Comparison of ENCODE assay signal across 20 mouse cellular contexts in genomic region chr5:114583490-114584175, GRCm38 (mm10). TPM values are rescaled to one million over a fixed set of nuclear protein-coding genes. Genes with fewer than 3 reads are reported as not detected.
A peak's percentile ranks its signal among the peaks of the same experiment; 100 is the strongest.
DNase-seq lines count a peak whose midpoint lies in the region; ATAC-seq and TF ChIP-seq lines count a peak whose summit lies in the region.
"Had no signal": no experiment of that assay in that cellular context is flagged by ENCODE, and none has a peak within 500 bp of the region (broad histone marks: within the 10 kb centered on the region; RNA-seq: fewer than 3 reads in every experiment).

No protein-coding gene starts in this region.

- WGBS in forebrain, embryonic 13.5 days = 86% methylated on average over 12 of the region's 12 CpGs
- 80% methylated on average over 12 of the region's 12 CpGs for WGBS in forebrain, embryonic 16.5 days
- WGBS in midbrain, embryonic 12.5 days = 80% methylated on average over 12 of the region's 12 CpGs
- WGBS in midbrain, embryonic 15.5 days = 82% methylated on average over 12 of the region's 12 CpGs
- 75% methylated on average over 12 of the region's 12 CpGs for WGBS in hindbrain, embryonic 13.5 days

- no peak for TF ChIP-seq EP300 in MEL (IDR thresholded peaks at IDR 0.05; ENCODE audit: low read depth in 1 of 2, low read length in 2 of 2)

- peak overlapping the region; percentile 48; the same call in 1 of the 2 replicates for H3K9ac ChIP-seq in forebrain, embryonic 13.5 days
- no peak overlapping the region; the same call in 1 of the 2 replicates for H3K9ac ChIP-seq in forebrain, embryonic 16.5 days (replicated peaks; ENCODE audit: low read depth, low read length)
- H3K9ac ChIP-seq in midbrain, embryonic 12.5 days (replicated peaks) = no peak overlapping the region
- H3K9ac ChIP-seq in midbrain, embryonic 15.5 days = no peak overlapping the region
- H3K9ac ChIP-seq in MEL (ENCODE audit: control insufficient read depth, low read depth, low read length, poor library complexity, severe bottlenecking) = no peak overlapping the region
- peak overlapping the region; percentile 55; the same call in 1 of the 2 replicates for H3K9ac ChIP-seq in hindbrain, embryonic 13.5 days
- H3K9ac ChIP-seq: heart, embryonic 15.5 days; hindbrain, embryonic 15.5 days; liver, postnatal 0 days had no signal

- no peaks in the 10 kb centered on the region for H3K9me3 ChIP-seq in forebrain, embryonic 13.5 days (replicated peaks)
- H3K9me3 ChIP-seq in forebrain, embryonic 16.5 days (ENCODE audit: control insufficient read depth, low read length) = no peaks in the 10 kb centered on the region
- no peaks in the 10 kb centered on the region for H3K9me3 ChIP-seq in midbrain, embryonic 12.5 days
- no peaks in the 10 kb centered on the region for H3K9me3 ChIP-seq in midbrain, embryonic 15.5 days
- H3K9me3 ChIP-seq in MEL (replicated peaks; ENCODE audit: insufficient read depth, low read length) = no peaks in the 10 kb centered on the region
- no peaks in the 10 kb centered on the region for H3K9me3 ChIP-seq in hindbrain, embryonic 13.5 days
- H3K9me3 ChIP-seq: heart, embryonic 15.5 days; hindbrain, embryonic 15.5 days had no signal

- no peaks in the 10 kb centered on the region for H3K79me2 ChIP-seq in MEL (ENCODE audit: control insufficient read depth, insufficient read depth, low read length, poor library complexity)

- no peaks in the 10 kb centered on the region for H3K36me3 ChIP-seq in forebrain, embryonic 13.5 days (ENCODE audit: poor library complexity, severe bottlenecking)
- no peaks in the 10 kb centered on the region for H3K36me3 ChIP-seq in forebrain, embryonic 16.5 days (ENCODE audit: control insufficient read depth, insufficient read depth)
- H3K36me3 ChIP-seq in midbrain, embryonic 12.5 days = no peaks in the 10 kb centered on the region; the same call in 1 of the 2 replicates
- H3K36me3 ChIP-seq in midbrain, embryonic 15.5 days (replicated peaks) = no peaks in the 10 kb centered on the region
- H3K36me3 ChIP-seq in MEL (ENCODE audit: control insufficient read depth in 1 of 2, insufficient read depth in 2 of 2, low read length in 2 of 2) = peaks cover 0 to 2% of the 10 kb centered on the region in 2 experiments; a peak in 2 of 4 replicates
- H3K36me3 ChIP-seq in hindbrain, embryonic 13.5 days = no peaks in the 10 kb centered on the region
- H3K36me3 ChIP-seq: heart, embryonic 15.5 days; hindbrain, embryonic 15.5 days had no signal

- TF ChIP-seq RAD21 in MEL (IDR thresholded peaks at IDR 0.05; ENCODE audit: low read depth, low read length) = no peak

- no peak overlapping the region for H3K4me3 ChIP-seq in forebrain, embryonic 13.5 days
- no peak overlapping the region for H3K4me3 ChIP-seq in forebrain, embryonic 16.5 days (replicated peaks; ENCODE audit: low read length)
- H3K4me3 ChIP-seq in midbrain, embryonic 12.5 days = no peak overlapping the region
- H3K4me3 ChIP-seq in midbrain, embryonic 15.5 days = no peak overlapping the region
- H3K4me3 ChIP-seq in MEL (ENCODE audit: control insufficient read depth in 1 of 2, insufficient read depth in 1 of 2, low read depth in 2 of 2, low read length in 2 of 2) = no peak overlapping the region
- H3K4me3 ChIP-seq in hindbrain, embryonic 13.5 days = no peak overlapping the region
- H3K4me3 ChIP-seq: erythroblast, embryonic 14.5 days; heart, embryonic 15.5 days; hindbrain, embryonic 15.5 days had no signal

- H3K27ac ChIP-seq in forebrain, embryonic 13.5 days = no peak overlapping the region
- H3K27ac ChIP-seq in forebrain, embryonic 16.5 days (ENCODE audit: low read length) = no peak overlapping the region
- H3K27ac ChIP-seq in midbrain, embryonic 12.5 days (replicated peaks) = peak overlapping the region; percentile 77
- no peak overlapping the region for H3K27ac ChIP-seq in midbrain, embryonic 15.5 days
- no peak overlapping the region for H3K27ac ChIP-seq in MEL (ENCODE audit: control insufficient read depth, low read depth, low read length)
- peak overlapping the region; percentile 79 for H3K27ac ChIP-seq in hindbrain, embryonic 13.5 days
- H3K27ac ChIP-seq: heart, embryonic 15.5 days had no signal

- TF ChIP-seq POLR2A in MEL (IDR thresholded peaks at IDR 0.05; ENCODE audit: control insufficient read depth in 1 of 2, insufficient read depth in 1 of 2, low read depth in 1 of 2, low read length in 2 of 2, poor library complexity in 1 of 2) = no peak

- ATAC-seq in forebrain, embryonic 13.5 days = no peak
- ATAC-seq in forebrain, embryonic 16.5 days = no peak
- ATAC-seq in midbrain, embryonic 12.5 days (ENCODE audit: low FRiP score, low read depth) = no peak
- no peak for ATAC-seq in midbrain, embryonic 15.5 days (replicated peaks)
- ATAC-seq in hindbrain, embryonic 13.5 days (ENCODE audit: low FRiP score) = no peak
- ATAC-seq: activated CD4-positive, CD25-positive, alpha-beta regulatory T cell, adult 4 months; liver, postnatal 0 days; Patski had no signal

- no peak overlapping the region for H3K4me2 ChIP-seq in forebrain, embryonic 13.5 days
- H3K4me2 ChIP-seq in forebrain, embryonic 16.5 days (ENCODE audit: low read length) = no peak overlapping the region
- H3K4me2 ChIP-seq in midbrain, embryonic 12.5 days (replicated peaks) = no peak overlapping the region
- no peak overlapping the region for H3K4me2 ChIP-seq in midbrain, embryonic 15.5 days
- no peak overlapping the region for H3K4me2 ChIP-seq in hindbrain, embryonic 13.5 days
- H3K4me2 ChIP-seq: heart, embryonic 15.5 days; hindbrain, embryonic 15.5 days had no signal

- peaks cover 77% of the 10 kb centered on the region for H3K4me1 ChIP-seq in forebrain, embryonic 13.5 days
- peaks cover 52% of the 10 kb centered on the region for H3K4me1 ChIP-seq in forebrain, embryonic 16.5 days (replicated peaks; ENCODE audit: control insufficient read depth, insufficient read depth, low read length)
- H3K4me1 ChIP-seq in midbrain, embryonic 12.5 days = peaks cover 77% of the 10 kb centered on the region
- peaks cover 65% of the 10 kb centered on the region for H3K4me1 ChIP-seq in midbrain, embryonic 15.5 days
- H3K4me1 ChIP-seq in MEL (ENCODE audit: control insufficient read depth in 1 of 2, insufficient read depth in 2 of 2, low read length in 2 of 2) = peaks cover 0 to 10% of the 10 kb centered on the region in 2 experiments; a peak in 2 of 4 replicates
- peaks cover 86% of the 10 kb centered on the region for H3K4me1 ChIP-seq in hindbrain, embryonic 13.5 days (replicated peaks)
- H3K4me1 ChIP-seq: heart, embryonic 15.5 days had no signal

- no peak for TF ChIP-seq CTCF in MEL (IDR thresholded peaks at IDR 0.05 in 2 of 3, conservative IDR thresholded peaks at IDR 0.05 in 1 of 3; ENCODE audit: control insufficient read depth in 1 of 3, insufficient read depth in 1 of 3, low read depth in 2 of 3, low read length in 3 of 3, poor library complexity in 1 of 3, severe bottlenecking in 1 of 3)

- DNase-seq in MEL (ENCODE audit: low read depth, low spot score) = no peak
- no peak for DNase-seq in urinary bladder, adult 18-20 months (ENCODE audit: low spot score in 2 of 2)
- DNase-seq in cerebellum, adult 11-12 months = no peak
- DNase-seq: B cell, adult 2 months; cerebellum, adult 18-20 months; heart, adult 18-20 months; kidney, adult 9 months; layer of hippocampus, postnatal 36 days; liver; liver, postnatal 0 days had no signal

- H3K27me3 ChIP-seq in forebrain, embryonic 13.5 days = peaks cover 58% of the 10 kb centered on the region
- peaks cover 54% of the 10 kb centered on the region for H3K27me3 ChIP-seq in forebrain, embryonic 16.5 days (replicated peaks; ENCODE audit: control insufficient read depth, insufficient read depth, low read length)
- H3K27me3 ChIP-seq in midbrain, embryonic 12.5 days = peaks cover 54% of the 10 kb centered on the region
- H3K27me3 ChIP-seq in midbrain, embryonic 15.5 days (replicated peaks) = 0 out of 2 replicates have a peak, but pooled peaks cover 3% of the 10 kb centered on the region
- no peaks in the 10 kb centered on the region for H3K27me3 ChIP-seq in MEL (ENCODE audit: control insufficient read depth in 1 of 2, insufficient read depth in 2 of 2, low read length in 2 of 2)
- H3K27me3 ChIP-seq in hindbrain, embryonic 13.5 days = 0 out of 2 replicates have a peak, but pooled peaks cover 5% of the 10 kb centered on the region
- H3K27me3 ChIP-seq: hindbrain, embryonic 15.5 days; Patski had no signal

TF ChIP-seq in MEL, 35 proteins besides CTCF, POLR2A, EP300 and RAD21 (continues in another document):
- TF ChIP-seq MXI1 (IDR thresholded peaks at IDR 0.05; ENCODE audit: low read depth, low read length) (peak; percentile 32; the same call in 1 of the 2 replicates), USF1 (IDR thresholded peaks at IDR 0.05; ENCODE audit: low read depth, low read length) (peak; percentile 51), POLR2AphosphoS5 (IDR thresholded peaks at IDR 0.05; ENCODE audit: borderline replicate concordance, low read depth, low read length) (no peak), NRF1 (IDR thresholded peaks at IDR 0.05; ENCODE audit: insufficient read depth, low read depth, low read length, poor library complexity, severe bottlenecking) (no peak), KAT2A (conservative IDR thresholded peaks at IDR 0.05; ENCODE audit: low read depth, low read length) (no peak), ZC3H11A (IDR thresholded peaks at IDR 0.05; ENCODE audit: low read depth, low read length) (no peak), TBP (IDR thresholded peaks at IDR 0.05; ENCODE audit: low read depth, low read length) (no peak), E2F4 (IDR thresholded peaks at IDR 0.05; ENCODE audit: borderline replicate concordance, low read depth, low read length) (no peak), ZKSCAN1 (IDR thresholded peaks at IDR 0.05; ENCODE audit: low read depth, low read length) (no peak), GABPA (IDR thresholded peaks at IDR 0.05; ENCODE audit: low read depth, low read length) (no peak), BHLHE40 (IDR thresholded peaks at IDR 0.05; ENCODE audit: borderline replicate concordance, low read depth, low read length) (peak; percentile 74), RCOR1 (IDR thresholded peaks at IDR 0.05; ENCODE audit: low read depth, low read length) (no peak), MAX (IDR thresholded peaks at IDR 0.05; ENCODE audit: low read length) (no peak), GATA1 (IDR thresholded peaks at IDR 0.05; ENCODE audit: low read depth, low read length) (no peak), ELF1 (IDR thresholded peaks at IDR 0.05; ENCODE audit: low read depth, low read length) (no peak)

RNA-seq across cellular contexts. Expression of gene Fam222a, which starts 15.8 kb away (rescaled TPM):
- 4.8 and 4.9 TPM in 2 replicates for polyA plus RNA-seq in forebrain, embryonic 13.5 days (2015; fragmentation: Nextera tagmentation; extraction: Ambion mirVana)
- 4.3 and 4.4 TPM in 2 replicates for polyA plus RNA-seq in forebrain, embryonic 16.5 days (2015; fragmentation: Nextera tagmentation; extraction: Ambion mirVana)
- polyA plus RNA-seq in midbrain, embryonic 12.5 days (2016; fragmentation: Nextera tagmentation; extraction: Ambion mirVana) = 9.4 and 10.2 TPM in 2 replicates
- 7.1 and 8.1 TPM in 2 replicates for polyA plus RNA-seq in midbrain, embryonic 15.5 days (2015; fragmentation: Nextera tagmentation; extraction: Ambion mirVana)
- 0.23 and 0.27 TPM in 2 replicates for total RNA-seq in MEL (2012; rRNA removed)
- polyA plus RNA-seq in MEL (2012; ENCODE audit: insufficient read depth in 1 of 2, insufficient read length in 2 of 2, low read depth in 1 of 2, low replicate concordance in 2 of 2, missing spikeins in 1 of 2) = under 1 TPM in 1 of 2 experiments, not detected in 1; 0.70 TPM
- polyA plus RNA-seq in hindbrain, embryonic 13.5 days (2015; fragmentation: Nextera tagmentation; extraction: Ambion mirVana) = 5.8 and 6.4 TPM in 2 replicates
- polyA plus RNA-seq: activated CD4-positive, CD25-positive, alpha-beta regulatory T cell, adult 4 months had no signal

Comparison
In these comparisons a context has a peak if more than half of its experiments do, and no peak if none do; other contexts are left out.
1. H3K27ac ChIP-seq: peak in midbrain, embryonic 12.5 days (single experiment) and hindbrain, embryonic 13.5 days (single experiment); none in forebrain, embryonic 13.5 days (single experiment), forebrain, embryonic 16.5 days (single experiment), midbrain, embryonic 15.5 days (single experiment) and MEL (single experiment).
2. H3K9ac ChIP-seq: peak in forebrain, embryonic 13.5 days (single experiment) and hindbrain, embryonic 13.5 days (single experiment); none in forebrain, embryonic 16.5 days (single experiment), midbrain, embryonic 12.5 days (single experiment), midbrain, embryonic 15.5 days (single experiment) and MEL (single experiment).